Mouse (Mus musculus): Measurements from ENCODE around the gene 1700037H04Rik.

DNA sequence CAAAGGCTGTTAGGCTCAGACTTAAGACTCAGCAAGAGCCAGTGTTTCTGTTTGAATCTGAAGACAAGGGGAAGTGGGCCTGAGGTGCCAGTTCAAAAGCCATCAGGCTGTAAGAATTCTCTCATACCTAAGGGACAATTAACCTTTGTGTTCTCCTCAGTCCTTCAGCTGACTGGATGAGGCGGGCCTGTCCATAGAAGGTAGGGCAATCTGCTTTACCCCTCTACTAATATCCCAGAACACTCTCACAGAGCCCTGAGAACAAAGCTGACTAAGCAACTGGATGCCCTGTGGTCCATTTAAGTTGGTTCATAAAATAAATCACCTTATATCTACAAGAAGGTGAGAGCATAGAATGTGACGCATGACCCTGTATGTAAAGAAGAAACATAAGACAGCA is 6.3 kb upstream of the 1700037H04Rik start:
- TF ChIP-seq CTCF (IDR thresholded peaks at IDR 0.05; ENCODE audit: low read depth, low read length) (no peak), POLR2A (IDR thresholded peaks at IDR 0.05; ENCODE audit: borderline replicate concordance, low read depth, low read length) (no peak)
